Mouse (Mus musculus) ES-Bruce4 (cell line): ENCODE measurements around the gene Slc4a2.

Experiments used
- CTCF ChIP-seq: IDR thresholded peaks from one replicate; pipeline ENCODE4 v1.8.1; 2011; ENCODE audit warnings: low read depth, low read length
- EP300 ChIP-seq: IDR thresholded peaks from 2 replicates; pipeline ENCODE4 v1.6.1; 2011; ENCODE audit warnings: low read depth, low read length; ENCODE audit not compliant: insufficient read depth
- POLR2A ChIP-seq: IDR thresholded peaks from one replicate; pipeline ENCODE4 v1.8.1; 2011; ENCODE audit warnings: low read length; ENCODE audit not compliant: insufficient read depth

- TF ChIP-seq POLR2A (no peak), CTCF (peak; percentile 79), EP300 (0 out of 2 replicates have a peak, but pooled peaks have one; percentile 9)
These were observed 29.3 kb upstream of the Slc4a2 start for GRCm38 (mm10) chr5:24394165-24394894.
